Mouse (Mus musculus) v-Abl transformed pro-B cells (cell line): ENCODE data around the gene Olfr963.

Experiments used
- in situ Hi-C, 2 experiments: fragments of 400-800 bp; cut with MboI; formaldehyde crosslinking; loops; one replicate each; pipeline ENCODE4 v1.15.1; 2025; ENCODE audit not compliant: unreplicated experiment in 2 of 2

The Olfr963 gene

GRCm38 (mm10) chr9:39666905-39667304 is at the start of gene Olfr963:
Gene Olfr963, plus strand, starts transcription at chr9:39667205.
- in situ Hi-C loops, result no loop called here

GRCm38 (mm10) chr9:39621073-39621472 is 45.9 kb upstream of the Olfr963 start, which contains the start of gene Olfr960:
Gene Olfr960, plus strand, starts transcription at chr9:39621373.
- in situ Hi-C loops, result no loop called here

GRCm38 (mm10) chr9:39623783-39624182 is 43.2 kb upstream of the Olfr963 start:
- in situ Hi-C loops, result no loop called here

GRCm38 (mm10) chr9:39624711-39625110 is 42.3 kb upstream of the Olfr963 start:
- in situ Hi-C loops, result no loop called here

- in situ Hi-C loops, result no loop called here
Measured at GRCm38 (mm10) chr9:39629069-39629468, 37.9 kb upstream of the Olfr963 start.

DNA sequence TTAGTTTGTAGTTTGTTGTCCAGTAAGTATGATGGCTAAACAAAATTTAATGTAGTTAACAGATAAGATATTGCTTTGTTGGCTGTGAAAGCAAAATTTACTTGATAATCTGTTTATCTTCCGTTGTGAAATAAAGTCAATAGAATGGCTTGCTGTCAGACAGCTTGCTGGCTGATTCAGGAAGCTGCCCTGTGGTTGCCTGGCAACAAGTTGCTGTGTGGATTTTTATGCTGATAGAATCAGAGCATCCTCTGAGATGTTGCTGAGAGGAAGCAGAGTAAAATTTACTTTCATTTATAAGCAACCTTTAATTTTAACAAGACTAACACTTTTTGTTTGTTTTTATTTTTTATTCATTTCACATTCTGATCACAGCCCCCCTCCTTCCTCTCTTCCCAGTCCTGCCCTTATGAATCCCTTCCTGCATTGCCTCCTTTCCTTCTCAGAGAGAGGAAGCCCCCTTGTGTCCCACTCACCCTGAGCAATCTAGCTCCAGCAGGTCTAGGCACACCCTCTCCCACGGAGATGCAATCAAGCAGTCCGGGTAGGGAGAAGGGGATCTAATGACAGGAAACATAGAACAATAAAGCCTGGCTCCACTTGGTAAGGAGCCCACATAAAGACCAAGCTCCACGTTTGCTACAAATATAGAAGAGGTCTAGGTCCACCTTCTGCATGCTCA is 33.0 kb upstream of the Olfr963 start:
- in situ Hi-C loops, result no loop called here

DNA sequence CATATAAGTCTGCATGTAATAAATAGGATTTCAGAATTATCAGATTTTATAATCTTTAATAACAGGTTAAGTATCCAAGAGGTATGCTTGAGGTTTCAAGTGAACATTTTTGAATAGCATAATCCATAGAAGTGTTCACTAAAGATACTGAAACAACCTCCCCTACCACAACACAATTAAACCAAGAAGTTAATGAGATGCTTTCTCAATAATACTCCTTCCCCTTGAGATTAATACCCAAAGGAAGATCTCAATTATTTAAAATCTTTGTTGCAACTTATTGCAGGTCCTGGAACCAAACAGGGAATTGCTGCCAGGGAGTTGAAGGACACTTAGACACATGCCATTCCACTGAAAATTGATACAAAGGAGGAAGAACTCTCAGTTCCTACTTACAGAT is 22.2 kb upstream of the Olfr963 start, which contains the start of gene Olfr961:
TSS of gene Olfr961 (plus strand) at position 301 of the 400 bp plus-strand sequence.
- in situ Hi-C loops, result no loop called here

GRCm38 (mm10) chr9:39647382-39647781 is 19.6 kb upstream of the Olfr963 start:
- in situ Hi-C loops, result no loop called here

DNA sequence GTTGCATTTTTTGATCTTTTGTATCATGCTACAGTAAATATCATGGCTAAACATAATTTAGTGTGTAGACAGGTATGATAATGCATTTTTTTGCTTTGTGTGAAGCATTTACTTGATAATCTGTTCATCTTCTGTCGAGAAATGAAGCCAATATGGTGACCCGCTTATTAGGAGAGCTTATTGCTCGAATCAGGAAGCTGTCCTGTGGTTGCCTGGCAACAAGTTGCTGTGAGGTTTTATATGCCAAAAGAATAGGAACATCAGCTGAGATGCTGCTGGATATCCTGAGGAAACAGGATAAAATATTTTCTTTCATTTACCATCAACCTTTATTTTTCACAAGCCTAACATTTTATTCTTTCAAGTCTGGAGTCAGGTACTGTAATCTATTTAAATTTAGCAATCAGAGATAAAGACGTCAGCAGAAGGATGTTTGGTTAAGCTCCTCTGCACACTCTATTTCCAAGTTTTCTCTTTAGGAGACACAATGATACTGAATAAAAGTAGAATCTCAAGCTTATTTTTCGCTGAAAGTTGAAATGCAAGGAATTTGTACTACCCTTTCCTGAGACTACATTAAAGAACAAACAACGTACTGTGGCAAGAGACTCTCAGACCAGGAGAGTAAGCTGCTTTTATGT is 12.1 kb upstream of the Olfr963 start:
- in situ Hi-C loops, result no loop called here

DNA sequence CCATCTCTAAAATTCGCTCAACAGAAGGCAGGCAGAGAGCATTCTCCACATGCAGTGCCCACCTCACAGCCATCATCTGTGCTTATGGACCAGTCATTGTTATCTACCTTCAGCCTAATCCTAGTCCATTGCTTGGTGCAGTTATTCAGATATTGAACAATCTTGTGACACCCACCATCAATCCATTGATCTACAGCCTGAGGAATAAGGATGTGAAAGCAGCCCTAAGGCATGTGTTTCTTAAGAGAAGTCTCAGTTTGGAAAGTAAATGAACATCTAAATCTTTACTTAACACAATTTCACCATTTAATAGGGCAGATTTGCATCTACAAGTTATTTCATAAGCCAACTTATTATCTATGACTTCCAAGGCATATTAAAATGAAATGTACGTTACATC is 2.7 kb downstream of the Olfr963 start:
- in situ Hi-C loops, result no loop called here

DNA sequence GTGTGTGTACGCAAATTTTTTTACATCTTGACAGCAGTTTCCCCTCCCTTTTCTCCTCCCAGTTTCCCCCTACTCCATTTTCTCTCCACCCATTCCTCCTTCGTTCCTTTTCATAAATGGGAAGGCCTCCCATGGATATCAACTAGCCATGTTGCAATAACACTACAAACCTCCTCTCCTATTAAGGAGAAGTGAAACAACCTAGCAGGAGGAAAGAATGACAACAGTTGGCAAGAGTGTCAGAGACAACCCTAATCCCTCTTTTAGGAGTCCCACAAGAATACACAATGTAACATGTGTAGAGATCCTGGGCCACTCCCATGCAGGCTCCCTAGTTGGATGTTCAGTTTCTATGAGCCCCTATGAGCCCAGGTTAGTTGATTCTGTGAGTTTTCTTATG is 7.8 kb downstream of the Olfr963 start:
- in situ Hi-C loops, result loop anchor here (25.0 kb wide), 2 partner anchors 962 to 1062 kb away; no protein-coding TSS in a partner anchor

- in situ Hi-C loops, result loop anchor here (25.0 kb wide), 2 partner anchors 959 to 1059 kb away; no protein-coding TSS in a partner anchor
Measured at GRCm38 (mm10) chr9:39678557-39678956, 11.6 kb downstream of the Olfr963 start.

DNA sequence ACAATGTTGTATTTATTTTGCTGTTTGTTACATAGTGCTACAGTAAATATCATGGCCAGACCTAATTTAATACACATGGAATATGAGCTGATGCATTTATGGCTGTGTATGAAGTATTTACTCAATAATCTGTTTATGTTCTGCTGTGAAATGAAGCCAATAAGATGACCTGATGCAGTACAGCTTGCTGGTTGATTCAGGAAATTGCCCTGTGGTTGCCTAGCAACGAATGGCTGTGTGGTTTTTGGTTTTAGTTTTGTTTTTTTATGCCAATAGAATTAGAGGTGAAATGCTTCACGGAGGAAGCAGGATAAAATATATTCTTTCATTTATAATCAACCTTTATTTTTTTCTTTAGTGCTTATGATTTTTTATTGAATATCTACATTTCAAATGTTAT is 12.3 kb downstream of the Olfr963 start:
- in situ Hi-C loops, result loop anchor here (25.0 kb wide), 2 partner anchors 958 to 1058 kb away; no protein-coding TSS in a partner anchor

DNA sequence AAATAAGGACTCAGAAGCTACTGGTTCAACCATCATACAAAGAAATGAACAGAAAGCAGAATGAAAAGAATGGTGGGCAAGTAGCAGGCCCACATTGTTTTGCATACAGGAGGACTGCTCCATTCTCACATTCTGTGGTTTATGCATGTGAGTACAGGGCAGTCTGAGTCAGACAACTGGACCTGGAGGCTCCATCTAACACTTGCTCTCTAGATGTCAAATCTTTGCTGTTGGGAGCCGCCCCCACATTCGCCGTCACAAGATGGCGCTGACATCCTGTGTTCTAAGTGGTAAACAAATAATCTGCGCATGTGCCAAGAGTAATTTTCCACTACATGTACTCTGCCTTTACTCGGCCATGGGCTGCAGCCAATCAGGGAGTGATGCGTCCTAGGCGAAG is 34.1 kb downstream of the Olfr963 start:
- in situ Hi-C loops, result loop anchor here in 1 of 2 experiments (10.0 kb wide), 2 partner anchors 204 to 494 kb away; partner anchors contain the start of genes Olfr229 and Zfp202

- in situ Hi-C loops, result loop anchor here in 1 of 2 experiments (10.0 kb wide), 2 partner anchors 198 to 488 kb away; partner anchors contain the start of genes Olfr229 and Zfp202
Measured at GRCm38 (mm10) chr9:39707017-39707416, 40.0 kb downstream of the Olfr963 start, which contains the start of gene Olfr149. Gene Olfr149, minus strand, starts transcription at chr9:39707117.

- in situ Hi-C loops, result loop anchor here in 1 of 2 experiments (10.0 kb wide), 2 partner anchors 196 to 486 kb away; partner anchors contain the start of genes Olfr229 and Zfp202
Measured at GRCm38 (mm10) chr9:39708958-39709357, 42.0 kb downstream of the Olfr963 start.

DNA sequence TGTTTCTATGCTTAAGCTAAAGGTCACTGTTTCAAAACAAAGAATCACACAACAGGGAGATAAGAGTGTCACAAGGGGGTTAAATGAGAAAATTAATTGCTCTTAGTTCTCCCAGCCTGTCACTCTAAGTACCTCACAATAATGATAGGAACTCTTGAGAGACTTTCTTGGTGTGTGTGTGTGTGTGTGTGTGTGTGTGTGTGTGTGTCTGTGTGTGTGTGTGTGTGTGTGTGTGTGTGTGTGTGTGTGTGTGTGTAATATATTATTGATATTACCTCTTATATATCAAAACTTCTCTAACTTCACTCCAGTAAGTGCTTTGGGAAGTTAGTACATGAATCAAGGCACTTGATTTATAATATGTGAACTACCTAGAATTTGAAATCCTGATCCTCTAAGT is 44.0 kb downstream of the Olfr963 start, which contains the start of gene Olfr965:
TSS of gene Olfr965 (plus strand) at position 301 of the 400 bp plus-strand sequence.
- in situ Hi-C loops, result no loop called here
